Mouse (Mus musculus): ENCODE results near the gene Crybg2.

- TF ChIP-seq CTCF (IDR thresholded peaks at IDR 0.05; ENCODE audit: low read depth) (no peak), EP300 (IDR thresholded peaks at IDR 0.05; ENCODE audit: low read depth) (no peak)
Observed at GRCm38 (mm10) chr4:134018779-134019145, 41.9 kb upstream of the Crybg2 start, which contains the start of gene Lin28a.
